Mouse (Mus musculus) liver, embryonic 14.5 days (tissue): Measurements from ENCODE around the gene Ifit3b.
"Not testable (repeated sequence)": the region's sequence is repeated elsewhere in the genome, so short reads cannot be mapped to it uniquely, and the experiment has no call there.

ENCODE experiments used
- CTCF ChIP-seq: IDR thresholded peaks from 2 replicates; pipeline ENCODE4 v1.5.1; 2016; ENCODE audit warnings: antibody characterized with exemption, low read depth, control low read depth
- EP300 ChIP-seq: IDR thresholded peaks from 2 replicates; pipeline ENCODE4 v1.6.1; 2016; ENCODE audit warnings: antibody characterized with exemption, low read depth

GRCm38 (mm10) chr19:34585740-34586458 lies 21.9 kb upstream of the Ifit3b start:
- not testable (repeated sequence) for TF ChIP-seq CTCF, EP300
